Mouse (Mus musculus) neural tube, embryonic 15.5 days (tissue): Measurements from ENCODE around the gene Ugt1a2. TPM values are rescaled to one million over a fixed set of nuclear protein-coding genes. Genes with fewer than 3 reads are reported as not detected.

ENCODE experiments used
- ATAC-seq: fragments of 200-750 bp; cut with Nextera tagmentation; 2 replicates; pipeline ENCODE4 v1.8.0; 2017; ENCODE audit warnings: mild to moderate bottlenecking, moderate TSS enrichment, moderate library complexity; ENCODE audit not compliant: low FRiP score
- H3K27ac ChIP-seq: fragments of 300-500 bp; sonication (generic); replicated peaks from 2 replicates; pipeline ENCODE4 v1.5.1; 2015; ENCODE audit warnings: mild to moderate bottlenecking, inconsistent platforms
- H3K27me3 ChIP-seq: fragments of 300-500 bp; sonication (generic); replicated peaks from 2 replicates; pipeline ENCODE4 v1.6.1; 2015; ENCODE audit warnings: inconsistent platforms
- H3K36me3 ChIP-seq: fragments of 300-500 bp; sonication (generic); 2 replicates; pipeline ENCODE4 v1.6.1; 2015; ENCODE audit warnings: inconsistent platforms
- H3K4me1 ChIP-seq: fragments of 300-500 bp; sonication (generic); 2 replicates; pipeline ENCODE4 v1.6.1; 2015; ENCODE audit warnings: inconsistent platforms
- H3K4me2 ChIP-seq: fragments of 300-500 bp; sonication (generic); 2 replicates; pipeline ENCODE4 v1.6.1; 2015; ENCODE audit warnings: inconsistent platforms, mild to moderate bottlenecking, moderate library complexity
- H3K4me3 ChIP-seq: fragments of 300-500 bp; sonication (generic); replicated peaks from 2 replicates; pipeline ENCODE4 v1.5.1; 2015; ENCODE audit warnings: mild to moderate bottlenecking, inconsistent platforms
- H3K9ac ChIP-seq: fragments of 300-500 bp; sonication (generic); replicated peaks from 2 replicates; pipeline ENCODE4 v1.6.1; 2015; ENCODE audit warnings: mild to moderate bottlenecking, inconsistent platforms
- H3K9me3 ChIP-seq: fragments of 300-500 bp; sonication (generic); replicated peaks from 2 replicates; pipeline ENCODE4 v1.6.1; 2016; ENCODE audit warnings: inconsistent platforms
- WGBS: fragments of 180-500 bp; shearing (Covaris S2); methylation state at CpG from one replicate; pipeline ENCODE4 v1.1.7; 2015; ENCODE audit warnings: mixed read lengths; 5-methylcytosine and 5-hydroxymethylcytosine counted together
- polyA plus RNA-seq: library from polyadenylated mRNA; unstranded; fragments of >200 nt; fragmentation: Nextera tagmentation; extraction: Ambion mirVana; gene quantifications from 2 replicates; pipeline ENCODE4 v1.2.1, GENCODE M21; 2015

Gene Ugt1a2
- polyA plus RNA-seq, 1 experiment from 2014 or later, result not detected

DNA sequence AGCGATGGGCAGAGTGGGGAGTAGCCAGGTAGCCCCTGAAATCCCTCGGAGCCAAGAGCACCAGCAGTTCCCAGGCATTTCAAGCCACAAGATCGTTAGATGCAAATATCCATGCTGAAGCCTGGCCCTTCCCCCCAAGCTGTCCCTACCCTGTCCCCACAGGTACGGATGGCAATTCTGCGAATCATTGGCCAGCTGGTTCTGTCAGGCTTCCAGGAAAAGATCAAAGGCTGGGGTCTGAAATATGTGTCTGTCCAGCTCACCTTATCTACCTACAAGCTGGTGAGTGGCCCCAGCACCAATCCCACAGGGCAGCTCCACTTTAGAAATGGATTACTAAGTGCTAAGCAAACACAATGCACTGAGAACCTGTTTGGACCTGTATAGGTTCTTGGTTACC, 36.9 kb downstream of the Ugt1a2 start:
- Histone ChIP-seq H3K27ac (no peak overlapping the region), H3K27me3 (no peaks in the 10 kb centered on the region), H3K4me1 (no peaks in the 10 kb centered on the region), H3K9me3 (peaks cover 91% of the 10 kb centered on the region), H3K4me2 (no peak overlapping the region), H3K4me3 (no peak overlapping the region), H3K36me3 (no peaks in the 10 kb centered on the region), H3K9ac (no peak overlapping the region)
- no peak for ATAC-seq
- WGBS, result 82% methylated on average over 5 of the region's 5 CpGs

- 81% methylated on average over 6 of the region's 6 CpGs for WGBS
- Histone ChIP-seq H3K36me3 (no peaks in the 10 kb centered on the region), H3K27me3 (no peaks in the 10 kb centered on the region), H3K4me2 (no peak overlapping the region), H3K4me1 (no peaks in the 10 kb centered on the region), H3K9me3 (peaks cover 91% of the 10 kb centered on the region), H3K27ac (no peak overlapping the region), H3K4me3 (no peak overlapping the region), H3K9ac (no peak overlapping the region)
- 0 out of 2 replicates have a peak, but pooled peaks have one; percentile 9 for ATAC-seq
These were observed 38.4 kb downstream of the Ugt1a2 start for GRCm38 (mm10) chr1:88238771-88239170.

DNA sequence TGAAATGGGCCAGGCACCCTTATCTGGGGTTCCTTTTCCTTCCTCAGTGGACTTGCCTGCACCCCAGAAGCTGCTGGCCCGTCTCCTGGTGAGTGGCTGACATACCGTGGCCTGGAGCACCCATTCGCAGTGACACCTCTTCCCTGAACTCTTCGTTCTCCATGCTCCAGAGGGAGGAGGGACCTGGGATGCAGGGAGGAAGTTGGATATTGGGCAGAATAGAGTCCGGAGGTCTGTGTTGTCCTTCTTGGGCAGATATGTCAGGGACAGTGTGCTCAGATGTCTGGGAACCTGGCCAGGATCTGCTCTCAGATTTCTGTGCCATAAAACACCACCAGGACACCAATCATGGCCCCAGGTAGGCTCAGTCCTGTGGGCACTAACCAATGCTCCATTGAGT, 39.7 kb downstream of the Ugt1a2 start:
- H3K4me1 ChIP-seq, result no peaks in the 10 kb centered on the region
- WGBS, result 78% methylated on average over 5 of the region's 5 CpGs
- no peak overlapping the region for H3K27ac ChIP-seq
- peaks cover 90% of the 10 kb centered on the region for H3K9me3 ChIP-seq
- no peak overlapping the region for H3K4me2 ChIP-seq
- no peak overlapping the region for H3K9ac ChIP-seq
- no peaks in the 10 kb centered on the region for H3K27me3 ChIP-seq
- H3K4me3 ChIP-seq, result no peak overlapping the region
- H3K36me3 ChIP-seq, result no peaks in the 10 kb centered on the region
- ATAC-seq, result no peak

- Histone ChIP-seq H3K27ac (no peak overlapping the region), H3K27me3 (no peaks in the 10 kb centered on the region), H3K4me1 (no peaks in the 10 kb centered on the region), H3K9ac (no peak overlapping the region), H3K36me3 (no peaks in the 10 kb centered on the region), H3K4me2 (no peak overlapping the region), H3K9me3 (peaks cover 90% of the 10 kb centered on the region), H3K4me3 (no peak overlapping the region)
- peak; percentile 1; the same call in 1 of the 2 replicates for ATAC-seq
- WGBS, result 73% methylated on average over 4 of the region's 4 CpGs
These were observed 40.2 kb downstream of the Ugt1a2 start for GRCm38 (mm10) chr1:88240579-88240978.

DNA sequence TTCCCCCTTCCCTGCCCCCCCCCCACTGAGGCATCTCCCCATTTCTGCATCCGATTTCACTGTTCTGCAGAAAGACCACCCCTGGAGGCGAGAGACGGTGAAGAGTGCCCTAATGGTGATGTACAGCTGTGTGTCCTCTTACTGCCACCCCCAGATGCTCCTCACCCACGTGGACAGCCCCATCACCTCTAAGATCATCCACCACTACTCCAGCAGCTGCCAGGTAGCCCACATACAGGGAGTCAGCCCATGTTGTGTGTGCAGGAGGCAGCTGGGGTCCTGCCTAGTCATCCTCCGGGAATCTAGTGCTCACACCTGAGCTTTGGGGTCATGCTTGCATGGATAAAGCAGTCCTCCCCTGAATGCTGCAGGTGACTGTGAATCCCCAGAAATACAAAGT, 43.5 kb downstream of the Ugt1a2 start:
- ATAC-seq, result no peak
- no peak overlapping the region for H3K9ac ChIP-seq
- no peak overlapping the region for H3K4me3 ChIP-seq
- no peak overlapping the region for H3K4me2 ChIP-seq
- H3K36me3 ChIP-seq, result no peaks in the 10 kb centered on the region
- no peaks in the 10 kb centered on the region for H3K4me1 ChIP-seq
- 72% methylated on average over 5 of the region's 5 CpGs for WGBS
- H3K9me3 ChIP-seq, result peaks cover 92% of the 10 kb centered on the region
- H3K27me3 ChIP-seq, result no peaks in the 10 kb centered on the region
- H3K27ac ChIP-seq, result no peak overlapping the region

DNA sequence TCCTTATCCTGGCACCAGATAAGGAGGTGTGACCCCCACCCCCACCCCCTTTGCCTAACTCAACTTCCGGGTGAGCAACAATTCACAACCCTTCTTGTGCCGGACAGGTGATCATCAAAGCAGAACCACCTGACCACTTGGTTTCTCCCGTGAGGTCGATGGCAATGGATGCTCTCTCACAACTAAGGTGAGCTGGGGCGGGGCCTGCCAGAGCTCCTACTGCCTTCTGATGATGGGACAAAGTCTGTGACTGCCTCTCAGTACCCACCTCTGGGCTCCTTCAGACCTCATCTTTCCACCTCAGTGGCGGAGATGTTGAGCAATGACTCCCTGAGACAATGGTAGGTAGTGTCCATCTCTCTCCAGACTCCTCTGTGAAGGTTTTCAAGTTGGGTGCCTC, 45.5 kb downstream of the Ugt1a2 start:
- 77% methylated on average over 6 of the region's 6 CpGs for WGBS
- Histone ChIP-seq H3K9ac (no peak overlapping the region), H3K27ac (no peak overlapping the region), H3K4me3 (no peak overlapping the region), H3K9me3 (peaks cover 92% of the 10 kb centered on the region), H3K4me2 (no peak overlapping the region), H3K27me3 (no peaks in the 10 kb centered on the region), H3K4me1 (no peaks in the 10 kb centered on the region), H3K36me3 (no peaks in the 10 kb centered on the region)
- ATAC-seq, result no peak

DNA sequence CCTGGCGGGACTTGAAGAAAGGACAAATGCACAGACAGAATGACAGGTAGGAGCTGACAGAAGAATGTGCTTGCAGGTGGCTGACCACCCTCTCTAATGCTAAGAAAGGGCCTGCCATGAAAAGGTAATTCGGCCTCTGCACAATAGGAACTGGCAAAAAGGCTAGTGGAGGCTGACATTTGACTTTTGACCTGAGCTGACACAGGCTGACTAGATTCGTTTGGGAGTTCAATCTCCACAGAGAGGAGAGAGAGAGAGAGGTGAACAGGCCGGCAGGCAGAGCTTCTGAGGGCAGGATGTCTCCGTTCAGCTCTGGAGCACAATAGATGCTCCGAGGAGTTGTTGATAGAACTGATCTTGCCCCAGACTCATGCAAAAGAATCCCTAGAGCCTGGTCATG, 46.0 kb downstream of the Ugt1a2 start:
- no peak overlapping the region for H3K9ac ChIP-seq
- no peaks in the 10 kb centered on the region for H3K27me3 ChIP-seq
- no peaks in the 10 kb centered on the region for H3K4me1 ChIP-seq
- no peak overlapping the region for H3K4me3 ChIP-seq
- WGBS, result 50% methylated on average over 6 of the region's 6 CpGs
- no peak overlapping the region for H3K4me2 ChIP-seq
- ATAC-seq, result no peak
- no peaks in the 10 kb centered on the region for H3K36me3 ChIP-seq
- no peak overlapping the region for H3K27ac ChIP-seq
- H3K9me3 ChIP-seq, result peaks cover 93% of the 10 kb centered on the region

DNA sequence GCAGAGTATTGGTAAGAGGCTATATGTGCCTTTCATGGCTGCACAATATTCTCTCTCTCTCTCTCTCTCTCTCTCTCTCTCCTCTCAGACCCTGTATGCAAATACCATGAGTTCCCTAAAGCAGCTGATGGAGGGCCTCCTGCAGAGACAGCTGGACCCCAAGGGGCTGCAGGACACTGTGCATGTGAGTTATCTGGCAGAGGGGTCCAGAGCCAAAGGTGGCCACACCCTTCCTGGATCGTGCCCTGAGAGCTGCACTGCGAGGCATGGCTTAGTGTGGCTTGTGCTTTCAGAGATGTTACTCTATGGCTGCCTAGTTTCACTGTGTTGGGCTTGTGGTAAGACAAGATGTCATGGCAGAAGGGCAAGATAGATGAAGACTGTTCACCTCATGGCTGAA, 47.3 kb downstream of the Ugt1a2 start:
- no peak; the same call in 1 of the 2 replicates for ATAC-seq
- no peaks in the 10 kb centered on the region for H3K36me3 ChIP-seq
- no peaks in the 10 kb centered on the region for H3K4me1 ChIP-seq
- no peak overlapping the region for H3K9ac ChIP-seq
- no peak overlapping the region for H3K4me2 ChIP-seq
- H3K9me3 ChIP-seq, result peaks cover 90% of the 10 kb centered on the region
- H3K27me3 ChIP-seq, result no peaks in the 10 kb centered on the region
- H3K4me3 ChIP-seq, result no peak overlapping the region
- no peak overlapping the region for H3K27ac ChIP-seq
- 59% methylated on average over 2 of the region's 2 CpGs for WGBS

DNA sequence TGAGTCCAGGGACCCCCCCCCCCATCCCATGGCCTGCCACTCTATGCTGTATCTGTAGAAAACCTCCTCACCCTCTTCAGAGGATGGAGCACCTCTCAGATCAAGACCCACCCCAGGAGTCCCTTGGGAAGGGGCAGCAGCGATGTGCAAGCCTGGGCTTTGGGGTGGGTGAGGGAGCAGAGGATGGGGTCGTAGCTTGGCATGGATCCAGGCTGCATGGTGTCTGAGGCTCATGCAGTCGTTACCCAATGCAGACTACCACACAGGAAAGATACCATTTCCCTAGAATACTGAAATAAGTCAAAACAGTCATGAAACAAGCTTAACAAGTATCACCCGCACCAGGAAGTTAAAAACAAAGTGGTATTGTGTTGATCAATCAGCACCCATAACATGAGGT, 48.3 kb downstream of the Ugt1a2 start:
- Histone ChIP-seq H3K9me3 (peaks cover 86% of the 10 kb centered on the region), H3K9ac (no peak overlapping the region), H3K4me3 (no peak overlapping the region), H3K4me2 (no peak overlapping the region), H3K4me1 (no peaks in the 10 kb centered on the region), H3K27ac (no peak overlapping the region), H3K27me3 (no peaks in the 10 kb centered on the region), H3K36me3 (no peaks in the 10 kb centered on the region)
- 72% methylated on average over 4 of the region's 4 CpGs for WGBS
- ATAC-seq, result no peak

GRCm38 (mm10) chr1:88249596-88249995, 49.2 kb downstream of the Ugt1a2 start:
- no peak overlapping the region for H3K4me3 ChIP-seq
- H3K27me3 ChIP-seq, result no peaks in the 10 kb centered on the region
- 81% methylated on average over 7 of the region's 7 CpGs for whole genome bisulfite sequencing
- no peaks in the 10 kb centered on the region for H3K36me3 ChIP-seq
- ATAC-seq, result no peak
- no peak overlapping the region for H3K4me2 ChIP-seq
- H3K9me3 ChIP-seq, result peaks cover 84% of the 10 kb centered on the region
- H3K27ac ChIP-seq, result no peak overlapping the region
- no peaks in the 10 kb centered on the region for H3K4me1 ChIP-seq
- H3K9ac ChIP-seq, result no peak overlapping the region

GRCm38 (mm10) chr1:88250023-88250422, 49.6 kb downstream of the Ugt1a2 start:
- no peaks in the 10 kb centered on the region for H3K36me3 ChIP-seq
- 83% methylated on average over 5 of the region's 5 CpGs for WGBS
- no peaks in the 10 kb centered on the region for H3K4me1 ChIP-seq
- no peak overlapping the region for H3K27ac ChIP-seq
- no peak overlapping the region for H3K9ac ChIP-seq
- ATAC-seq, result no peak
- no peak overlapping the region for H3K4me3 ChIP-seq
- H3K27me3 ChIP-seq, result no peaks in the 10 kb centered on the region
- H3K9me3 ChIP-seq, result peaks cover 84% of the 10 kb centered on the region
- no peak overlapping the region for H3K4me2 ChIP-seq

- H3K9ac ChIP-seq, result no peak overlapping the region
- ATAC-seq, result no peak
- no peak overlapping the region for H3K27ac ChIP-seq
- 78% methylated on average over 8 of the region's 8 CpGs for WGBS
- H3K27me3 ChIP-seq, result no peaks in the 10 kb centered on the region
- no peaks in the 10 kb centered on the region for H3K36me3 ChIP-seq
- H3K4me3 ChIP-seq, result no peak overlapping the region
- no peaks in the 10 kb centered on the region for H3K4me1 ChIP-seq
- no peak overlapping the region for H3K4me2 ChIP-seq
- peaks cover 66% of the 10 kb centered on the region for H3K9me3 ChIP-seq
These were observed 52.7 kb downstream of the Ugt1a2 start for GRCm38 (mm10) chr1:88253106-88253505.

- Histone ChIP-seq H3K27me3 (no peaks in the 10 kb centered on the region), H3K36me3 (no peaks in the 10 kb centered on the region), H3K4me2 (no peak overlapping the region), H3K4me1 (no peaks in the 10 kb centered on the region), H3K9me3 (peaks cover 62% of the 10 kb centered on the region), H3K4me3 (no peak overlapping the region), H3K9ac (no peak overlapping the region), H3K27ac (no peak overlapping the region)
- 76% methylated on average over 6 of the region's 6 CpGs for WGBS
- ATAC-seq, result no peak
These were observed 53.1 kb downstream of the Ugt1a2 start for GRCm38 (mm10) chr1:88253540-88253939.
